Mouse (Mus musculus): ENCODE data around the gene Tjp3.
"Not testable (repeated sequence)": the region's sequence is repeated elsewhere in the genome, so short reads cannot be mapped to it uniquely, and the experiment has no call there.

The Tjp3 gene

DNA sequence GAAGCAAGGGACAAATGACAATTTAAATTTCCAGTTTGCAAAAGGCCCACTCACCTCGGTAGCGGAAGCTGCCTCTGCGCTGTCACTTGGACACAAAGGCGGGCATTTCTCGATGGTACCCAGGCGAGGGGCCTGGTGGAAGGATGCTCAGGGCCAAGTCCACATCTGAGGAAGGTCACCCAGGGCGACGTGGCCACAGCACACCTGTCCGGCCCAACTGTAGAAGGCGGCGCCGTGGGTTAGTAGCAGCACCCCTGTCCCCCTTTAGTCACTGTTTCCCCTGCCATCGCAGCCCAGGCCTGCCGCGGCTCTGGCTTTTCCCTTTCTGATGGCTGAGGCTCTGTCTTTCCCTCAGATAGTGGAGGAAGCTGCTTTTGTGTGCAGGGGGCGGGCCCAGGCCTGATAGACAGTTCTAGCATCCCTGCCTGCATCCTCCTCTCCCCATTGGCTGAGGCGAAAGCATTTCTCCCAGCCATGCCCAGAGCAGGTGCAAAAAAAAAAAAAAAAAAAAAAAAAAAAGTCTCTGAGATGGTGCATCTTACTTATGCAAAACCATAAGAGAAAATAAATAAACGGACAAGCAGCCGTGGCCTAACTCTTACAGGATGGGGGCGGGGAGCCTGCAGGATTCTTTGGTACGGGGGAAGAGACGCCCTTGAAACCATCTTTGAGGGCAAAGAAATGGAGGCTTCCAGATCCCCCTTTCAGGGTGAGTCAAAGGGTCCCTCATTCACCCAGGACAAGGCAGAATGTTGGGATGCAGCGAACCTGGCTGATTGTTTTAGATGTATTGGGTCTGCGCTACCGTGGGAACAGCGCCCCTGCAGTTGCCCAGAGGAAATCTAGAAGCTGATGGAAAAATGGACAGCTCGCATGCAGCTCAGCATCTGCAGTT is 60.7 kb downstream of the Tjp3 start, which contains the start of gene Atcay:
TSS of gene Atcay (minus strand) at position 396 of the 895 bp plus-strand sequence.
- no peak for DNase-seq (ENCODE audit: low spot score)

DNA sequence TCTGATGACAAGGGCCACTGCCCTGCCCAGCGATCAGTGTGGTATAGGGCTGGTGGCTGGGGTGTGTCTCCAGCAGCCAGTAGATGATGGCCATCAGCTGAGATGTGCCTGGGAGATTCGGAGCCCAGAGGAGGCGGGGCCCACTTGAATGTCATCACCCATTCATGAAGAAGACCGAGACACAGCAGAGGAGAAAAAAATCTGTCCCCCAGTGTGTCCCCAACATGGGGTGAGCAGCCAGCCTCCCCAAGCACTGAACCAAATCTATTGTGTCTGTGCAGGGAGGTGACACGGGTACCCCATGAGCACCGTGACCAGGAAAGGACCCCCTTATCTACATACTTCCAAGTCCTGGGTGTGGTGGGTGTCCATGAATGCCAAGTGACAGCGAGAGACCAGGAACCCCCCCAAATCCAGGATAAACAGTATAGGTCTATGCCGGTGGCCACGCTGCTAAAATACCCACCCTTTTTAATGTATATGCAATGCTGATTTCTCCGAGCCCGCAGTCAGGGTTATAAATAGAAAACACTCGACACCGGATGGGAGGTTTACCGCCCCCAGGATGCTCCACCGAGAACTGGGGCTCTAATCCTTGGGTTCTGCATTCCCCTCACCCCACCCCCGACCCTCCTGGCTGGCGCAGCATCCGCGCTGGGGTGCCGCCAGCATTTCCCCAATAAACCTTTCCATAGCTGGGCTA is 61.5 kb downstream of the Tjp3 start:
- no peak for DNase-seq (ENCODE audit: low spot score)

DNA sequence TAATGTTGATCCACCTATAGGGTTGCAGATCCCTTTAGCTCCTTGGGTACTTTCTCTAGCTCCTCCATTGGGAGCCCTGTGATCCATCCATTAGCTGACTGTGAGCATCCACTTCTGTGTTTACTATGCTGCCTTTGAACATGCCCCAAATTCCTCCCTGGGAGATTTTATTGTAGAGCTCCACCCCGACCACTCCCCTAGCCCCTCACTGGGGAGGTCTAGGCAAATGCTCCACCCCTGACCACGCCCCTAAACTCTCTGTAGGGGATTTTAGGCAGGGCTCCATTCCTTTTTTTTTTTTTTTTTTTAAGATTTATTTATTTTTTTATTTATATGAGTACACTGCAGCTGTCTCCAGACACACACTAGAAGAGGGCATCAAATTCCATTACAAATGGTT is 67.7 kb downstream of the Tjp3 start:
- not testable (repeated sequence) for DNase-seq (ENCODE audit: low spot score)

Data from layer of hippocampus, adult 9-10 months (tissue).